Mouse (Mus musculus): ENCODE data around the gene Cryzl1.

Gene Cryzl1

DNA sequence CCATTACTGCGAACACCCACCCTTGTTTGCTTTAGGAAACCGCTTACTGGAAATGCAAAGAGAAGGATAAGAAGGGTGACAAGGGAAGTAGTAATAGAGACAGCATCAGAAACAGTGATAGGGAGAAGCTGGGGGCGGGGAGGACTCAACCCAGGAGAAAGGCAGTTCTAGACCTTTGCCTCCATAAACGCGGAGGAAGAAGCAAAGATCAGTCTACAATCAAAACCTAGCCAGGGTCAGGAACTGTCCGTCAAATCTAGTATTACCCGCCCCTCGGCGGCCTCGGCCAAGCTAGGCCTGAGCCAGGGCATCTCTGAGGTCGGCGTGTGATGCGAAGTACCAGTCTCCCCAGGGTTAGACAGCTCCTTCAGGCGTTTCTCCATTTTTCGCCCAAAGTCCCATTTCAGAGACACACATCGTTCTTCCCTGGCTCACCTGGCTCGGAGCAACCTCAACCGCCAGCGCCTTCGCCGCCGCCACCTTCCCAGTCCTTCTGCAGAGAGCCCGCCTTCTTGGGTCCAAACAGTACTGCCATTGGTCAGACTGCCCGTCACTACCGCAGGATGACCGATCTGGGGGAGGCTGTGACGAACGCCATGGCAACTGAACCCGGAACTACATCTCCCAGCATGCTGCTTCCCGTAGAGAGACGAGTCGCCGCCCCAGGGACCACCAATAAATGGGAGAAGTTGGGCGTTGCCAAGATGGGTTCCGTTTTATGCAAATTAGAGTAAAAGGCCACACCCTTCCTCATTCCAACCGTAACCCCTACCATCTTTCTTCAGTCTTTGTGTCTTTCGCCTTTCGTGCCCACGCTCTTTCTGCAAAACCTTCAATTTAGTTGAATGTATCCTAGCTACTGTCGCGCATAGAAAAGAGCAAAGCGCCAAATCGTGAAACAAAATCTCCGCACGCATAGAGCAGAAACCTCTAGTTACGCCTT, at the start of gene Cryzl1:
Cryzl1 (minus strand) TSS at position 853 of the 943 bp plus-strand sequence.
- peak; percentile 94 for DNase-seq (ENCODE audit: low read depth, low spot score)

DNA sequence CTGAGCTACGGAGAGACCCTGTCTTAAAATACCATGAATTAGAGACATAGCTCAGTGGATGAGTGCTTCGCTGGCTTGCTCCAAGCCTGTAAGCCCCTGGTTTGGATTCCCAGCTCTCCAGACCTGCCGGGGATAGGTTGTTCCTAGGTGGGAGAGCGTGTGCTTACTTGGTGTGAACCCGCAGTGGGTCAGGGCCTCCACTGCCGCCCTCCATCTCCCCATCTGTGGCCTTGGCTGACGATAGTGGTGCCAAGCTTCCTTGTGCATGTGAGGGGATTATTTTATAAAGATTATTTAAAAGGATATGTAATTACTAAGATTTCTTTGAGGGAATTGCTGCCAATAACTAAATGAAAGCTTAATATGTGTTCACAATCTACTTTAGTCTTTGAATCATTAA, 43.8 kb upstream of the Cryzl1 start:
- no peak for DNase-seq (ENCODE audit: low read depth, low spot score)

DNA sequence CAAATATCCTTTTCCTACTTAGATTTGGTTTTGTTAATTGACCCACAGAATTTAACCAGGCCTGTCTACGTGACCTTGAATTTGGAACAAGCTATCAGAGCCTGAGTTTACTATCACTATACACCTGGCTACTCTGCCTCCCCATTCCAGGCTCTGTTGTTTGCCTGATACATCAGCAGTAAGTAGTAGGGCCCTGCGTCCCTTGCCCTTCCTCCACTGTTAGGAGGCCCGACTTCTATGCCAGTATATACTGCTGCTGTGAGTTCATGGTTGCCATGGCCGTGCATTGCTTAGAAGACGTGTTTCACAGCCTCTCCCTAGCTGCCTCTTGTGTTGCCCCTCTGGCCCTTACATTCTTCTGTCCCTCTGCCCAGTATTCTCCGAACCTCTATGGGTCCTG, 42.6 kb upstream of the Cryzl1 start:
- DNase-seq (ENCODE audit: low read depth, low spot score), result no peak

DNA sequence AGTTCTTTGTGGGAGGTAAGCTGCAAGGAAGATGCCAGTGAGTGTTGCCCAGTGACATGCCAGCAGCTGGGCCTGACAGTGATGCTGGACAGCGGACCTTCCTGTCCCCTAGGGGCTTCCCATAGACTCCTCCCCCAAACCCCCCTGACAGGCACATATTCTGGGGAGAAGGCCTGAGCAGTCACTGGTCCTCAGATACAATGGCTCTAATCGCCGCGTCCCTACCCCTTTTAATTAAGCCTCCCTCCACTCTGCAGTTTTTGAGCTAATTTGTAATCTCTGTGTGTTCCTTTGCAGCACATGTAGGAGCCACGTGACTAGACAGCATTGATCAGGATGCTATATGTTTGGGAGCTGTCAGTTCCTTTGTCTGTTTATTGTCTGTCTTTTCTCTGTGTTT, 41.9 kb upstream of the Cryzl1 start:
- no peak for DNase-seq (ENCODE audit: low read depth, low spot score)

DNA sequence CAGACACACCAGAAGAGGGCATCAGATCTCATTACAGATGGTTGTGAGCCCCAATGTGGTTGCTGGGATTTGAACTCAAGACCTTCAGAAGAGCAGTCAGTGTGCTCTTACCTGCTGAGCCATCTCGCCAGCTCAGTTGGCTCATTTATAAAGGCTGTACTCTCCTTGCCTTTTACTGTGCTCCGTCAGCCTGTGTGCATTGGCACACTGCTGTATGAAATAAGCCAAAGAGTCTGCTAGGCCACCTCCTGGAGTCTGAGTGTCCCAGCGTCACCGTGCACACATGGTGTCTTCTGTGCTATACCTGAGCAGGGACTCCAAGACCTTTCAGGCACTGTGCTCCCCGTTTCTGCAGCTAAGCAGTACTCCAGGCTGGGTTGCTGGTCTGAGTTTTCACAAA, 41.1 kb upstream of the Cryzl1 start:
- no peak for DNase-seq (ENCODE audit: low read depth, low spot score)

DNA sequence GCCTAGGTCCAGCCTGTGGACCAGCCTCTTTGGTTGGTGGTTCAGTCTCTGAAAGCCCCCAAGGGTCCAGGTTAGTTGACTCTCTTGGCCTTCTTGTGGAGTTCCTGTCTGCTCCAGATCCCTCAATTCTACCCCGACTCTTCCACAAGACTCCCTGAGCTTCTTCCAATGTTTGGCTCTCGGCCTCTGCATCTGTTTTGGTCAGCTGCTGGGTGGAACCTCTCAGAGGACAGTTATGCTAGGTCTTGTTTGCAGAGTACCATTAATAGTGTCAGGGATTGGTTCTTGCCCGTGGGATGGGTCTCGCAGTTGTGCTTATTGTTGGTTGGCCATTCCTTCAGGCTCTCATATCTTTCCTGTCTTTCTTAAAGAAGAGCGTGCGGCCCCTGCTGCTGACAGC, 39.8 kb upstream of the Cryzl1 start:
- DNase-seq (ENCODE audit: low read depth, low spot score), result no peak

DNA sequence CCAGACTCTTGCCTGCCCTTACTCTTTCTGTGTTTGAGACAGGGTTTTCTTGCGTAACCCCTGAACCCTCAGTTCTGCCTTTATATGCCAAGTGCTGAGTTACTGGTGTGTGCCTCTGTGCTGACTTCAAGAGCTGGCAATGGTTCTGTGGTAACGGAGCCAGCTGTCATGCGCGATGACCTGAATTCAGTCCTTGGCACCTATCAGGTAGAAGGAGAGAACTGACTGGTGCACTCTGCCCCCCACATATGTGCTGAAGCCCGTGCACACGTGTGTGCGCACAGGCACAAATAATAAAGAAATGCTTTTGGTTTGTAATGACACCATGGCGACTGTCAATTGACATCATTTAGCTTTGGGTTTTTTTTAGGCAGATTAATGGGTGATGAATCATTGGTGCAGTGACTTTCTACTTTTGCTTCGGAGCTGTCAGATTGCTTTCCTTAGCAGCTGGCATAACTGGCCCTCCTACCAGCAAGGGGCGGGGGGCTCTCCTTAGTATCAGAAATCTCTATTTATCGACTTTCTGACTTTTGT, 38.5 kb upstream of the Cryzl1 start:
- no peak for DNase-seq (ENCODE audit: low read depth, low spot score)

DNA sequence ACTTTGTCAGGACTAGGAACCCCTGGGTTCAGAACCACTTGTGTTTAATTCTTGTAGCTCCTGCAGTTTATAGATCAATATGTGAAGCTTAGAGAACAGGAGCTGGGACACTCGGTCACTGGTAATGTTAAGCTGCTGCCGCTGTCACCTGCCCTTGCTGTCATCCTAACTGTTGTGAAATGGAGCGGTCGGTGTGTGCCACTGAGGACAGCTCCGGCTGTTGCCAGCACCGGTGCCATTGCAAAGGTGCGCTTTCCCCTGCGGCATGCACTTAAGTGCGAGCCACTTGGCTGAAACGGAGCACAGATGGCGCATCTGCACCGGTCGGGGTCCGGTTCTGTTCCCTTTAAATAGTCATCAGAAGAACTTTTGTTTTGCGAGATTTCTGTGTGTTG, 37.0 kb upstream of the Cryzl1 start:
- DNase-seq (ENCODE audit: low read depth, low spot score), result no peak

DNA sequence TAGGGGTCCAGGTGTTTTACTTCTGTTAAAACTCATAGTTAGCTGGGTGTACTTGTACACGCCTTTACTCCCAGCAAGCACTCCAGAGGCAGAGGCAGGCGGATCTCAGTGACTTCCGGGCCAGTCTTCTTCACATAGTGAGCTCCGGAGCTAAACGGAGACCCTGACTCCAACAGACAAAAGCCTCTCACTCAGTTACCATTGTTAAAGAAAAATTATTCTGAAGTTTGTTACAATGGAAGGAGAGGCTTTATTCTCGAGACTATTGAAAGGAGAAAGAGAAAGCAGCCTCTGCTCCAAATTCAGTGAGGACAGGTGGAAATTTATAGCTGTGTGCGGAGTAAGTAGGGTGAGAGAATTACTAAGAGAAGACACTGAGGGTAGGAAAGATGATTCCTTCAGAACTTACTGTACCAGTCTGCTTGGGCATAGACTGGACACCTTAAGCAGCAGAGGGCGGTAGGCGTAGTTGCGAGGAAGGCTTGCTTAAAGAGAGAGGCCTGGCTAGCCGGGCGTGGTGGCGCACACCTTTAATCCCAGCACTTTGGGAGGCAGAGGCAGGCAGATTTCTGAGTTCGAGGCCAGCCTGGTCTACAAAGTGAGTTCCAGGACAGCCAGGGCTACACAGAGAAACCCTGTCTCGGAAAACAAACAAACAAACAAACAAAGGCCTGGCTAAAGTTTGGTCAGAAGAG, 36.5 kb upstream of the Cryzl1 start:
- no peak for DNase-seq (ENCODE audit: low read depth, low spot score)

DNA sequence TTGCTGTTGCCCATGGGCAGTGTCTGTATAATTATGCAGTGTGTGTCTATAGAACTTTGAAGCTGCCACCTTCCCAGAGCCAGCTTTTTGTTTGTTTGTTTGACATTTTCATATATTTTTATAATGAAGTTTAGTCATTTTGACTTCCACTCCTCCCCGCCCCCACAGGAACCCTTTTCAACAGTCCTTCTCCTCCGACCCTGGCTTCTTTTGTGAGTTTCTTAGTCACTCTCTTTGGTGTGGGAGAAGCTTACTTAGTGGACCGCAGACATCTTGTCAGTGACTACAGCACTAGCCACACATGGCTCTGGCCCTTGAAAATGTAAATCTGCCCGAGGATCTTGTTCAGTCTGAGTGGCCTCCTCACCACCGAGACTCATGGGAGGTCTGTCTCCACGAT, 35.6 kb upstream of the Cryzl1 start:
- no peak for DNase-seq (ENCODE audit: low read depth, low spot score)

DNA sequence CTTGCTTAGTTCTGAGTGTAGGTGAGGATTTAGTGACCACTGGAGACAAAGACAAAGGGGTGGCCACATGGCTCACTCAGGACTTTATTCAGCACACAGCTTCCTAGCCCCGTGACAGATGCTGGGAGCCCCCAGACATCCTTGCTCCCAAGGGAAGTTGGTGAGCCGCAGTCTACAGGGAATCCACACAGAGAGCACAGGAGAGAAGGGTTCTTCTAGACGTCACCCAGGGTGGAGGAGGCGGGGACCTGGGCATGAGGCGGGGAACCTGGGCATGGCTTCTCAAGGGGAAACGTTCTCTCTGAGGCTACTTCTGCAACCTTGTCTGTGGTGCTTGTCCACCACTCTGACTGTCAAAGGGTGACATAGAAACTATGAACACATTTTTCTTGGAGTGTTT, 35.2 kb upstream of the Cryzl1 start:
- DNase-seq (ENCODE audit: low read depth, low spot score), result no peak

DNA sequence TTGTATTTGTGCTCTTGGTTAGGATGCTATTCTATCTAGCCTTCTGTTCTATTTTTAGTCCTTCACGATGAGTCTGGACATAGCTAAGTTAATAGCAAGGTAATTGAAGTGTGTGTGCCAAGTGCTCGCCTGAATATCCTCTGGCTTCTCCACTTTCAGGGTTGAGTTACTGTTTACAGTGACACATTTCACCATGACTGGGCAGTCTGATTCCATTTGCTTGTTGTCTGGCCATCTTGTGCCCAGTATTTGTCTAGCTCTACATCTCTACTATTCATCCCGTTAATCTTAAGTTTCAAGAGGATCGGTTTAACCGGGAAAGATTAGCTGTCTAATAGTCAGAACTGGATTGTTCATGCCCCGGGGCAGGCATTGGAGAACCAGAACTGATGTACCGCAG, 33.7 kb upstream of the Cryzl1 start:
- no peak for DNase-seq (ENCODE audit: low read depth, low spot score)

DNA sequence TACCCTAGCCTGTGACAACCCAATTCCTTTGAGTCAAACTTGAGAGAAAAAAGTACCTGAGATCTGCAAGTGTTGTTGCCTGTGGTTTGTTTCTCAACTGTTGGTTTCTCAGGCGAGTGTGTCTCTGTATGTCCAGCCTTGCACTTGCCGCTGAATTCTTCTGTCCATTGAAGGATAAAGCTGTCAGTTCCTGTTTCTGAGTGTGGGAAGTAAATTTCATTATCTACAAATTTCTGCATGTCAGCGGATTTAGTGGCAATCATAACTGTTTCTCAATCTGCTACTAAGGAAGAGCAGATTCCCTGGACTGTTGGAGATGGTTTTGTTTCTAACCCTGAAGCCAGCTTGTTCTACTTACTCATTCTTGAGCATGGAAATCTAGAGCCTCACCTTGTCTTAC, 33.0 kb upstream of the Cryzl1 start:
- DNase-seq (ENCODE audit: low read depth, low spot score), result no peak

DNA sequence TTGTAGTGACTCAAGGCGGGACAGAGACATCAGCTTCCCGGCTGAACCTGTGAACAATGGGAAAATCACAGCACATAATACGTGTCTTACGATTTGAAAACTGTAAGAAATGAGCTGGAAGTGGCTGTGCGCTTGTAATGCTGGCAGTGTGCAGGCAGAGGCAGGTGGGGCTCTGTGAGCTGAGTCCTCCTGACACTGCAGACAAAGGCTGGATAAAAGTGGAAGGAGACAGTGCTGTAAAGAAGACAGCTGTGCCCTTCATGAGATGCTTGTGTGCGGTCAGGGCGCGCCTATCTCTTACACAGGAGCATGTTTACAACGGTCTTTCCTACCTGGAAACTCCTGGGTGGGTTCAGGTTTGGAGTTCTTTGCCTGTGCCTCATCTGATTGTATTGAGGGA, 32.4 kb upstream of the Cryzl1 start:
- no peak for DNase-seq (ENCODE audit: low read depth, low spot score)

DNA sequence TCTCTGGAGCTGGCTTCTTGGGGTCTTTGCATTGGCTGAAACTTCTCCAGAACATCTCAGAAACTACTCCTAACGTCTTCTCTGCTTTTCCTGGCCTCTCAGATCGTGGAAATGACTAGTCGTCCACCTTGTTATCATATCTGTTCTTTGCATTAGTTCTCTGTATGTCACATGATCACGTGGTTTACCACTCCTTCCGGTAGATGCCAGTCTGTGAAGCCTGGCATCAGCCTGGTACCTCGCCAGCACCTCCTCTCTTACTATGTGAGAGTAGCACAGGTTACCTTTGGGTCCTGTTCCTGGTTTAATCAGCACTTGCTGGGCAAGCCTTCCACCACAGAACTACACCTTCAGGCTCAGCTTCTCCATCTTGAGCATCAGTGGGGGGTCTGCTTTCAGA, 26.2 kb upstream of the Cryzl1 start:
- no peak for DNase-seq (ENCODE audit: low read depth, low spot score)

DNA sequence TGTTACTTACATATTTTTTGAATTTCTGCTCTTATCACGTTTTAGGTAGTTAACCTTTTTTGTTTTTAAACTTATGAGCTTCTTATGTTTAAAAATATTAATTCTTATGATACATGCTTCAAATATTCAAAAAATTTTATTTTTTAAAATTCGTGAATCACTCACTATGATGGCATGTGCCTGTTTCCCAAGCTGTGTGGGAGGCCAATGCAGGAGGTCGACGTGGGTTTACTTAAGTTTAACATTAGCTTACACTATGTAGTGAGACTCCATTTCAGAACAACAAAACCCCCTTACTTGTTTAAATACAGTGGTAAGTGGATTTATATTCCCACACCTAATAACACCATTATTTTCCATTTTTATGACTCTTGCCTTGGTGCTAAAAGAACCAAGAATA, 24.8 kb upstream of the Cryzl1 start:
- DNase-seq (ENCODE audit: low read depth, low spot score), result no peak

DNA sequence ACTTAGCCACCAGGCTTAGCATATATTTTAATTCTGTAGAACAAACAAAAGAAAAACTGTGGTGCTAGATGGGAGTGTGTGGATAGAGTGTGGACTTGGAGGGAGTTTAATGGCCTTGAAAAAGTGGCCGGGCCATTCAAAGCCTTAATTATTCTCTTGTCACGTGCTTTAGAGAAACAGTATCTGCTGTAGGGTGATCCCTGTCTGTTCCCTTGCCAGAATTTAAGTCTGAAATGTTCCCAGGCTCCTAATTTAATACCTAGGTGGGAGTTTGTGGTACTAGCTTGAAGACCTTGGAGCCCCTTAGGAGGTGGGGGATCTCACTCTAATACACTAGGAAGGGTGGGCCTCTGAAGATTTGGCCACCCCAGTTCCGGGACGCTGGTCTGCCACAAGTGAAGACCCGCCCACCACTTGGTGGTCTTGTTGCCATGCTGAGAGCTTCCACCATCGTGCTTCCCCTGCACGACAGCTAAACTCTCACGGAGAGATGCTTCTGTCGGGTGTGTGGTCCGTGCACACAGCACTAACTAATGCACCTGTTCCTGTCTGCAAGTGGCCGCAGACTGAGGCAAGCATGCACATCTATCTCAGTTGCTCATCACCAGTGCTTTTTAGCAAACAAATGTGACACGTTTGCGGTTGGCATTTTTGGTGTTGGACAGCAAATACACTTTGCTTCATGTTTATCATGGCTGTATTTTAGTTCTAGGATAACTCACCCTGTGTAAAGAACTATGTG, 23.0 kb upstream of the Cryzl1 start:
- no peak for DNase-seq (ENCODE audit: low read depth, low spot score)

DNA sequence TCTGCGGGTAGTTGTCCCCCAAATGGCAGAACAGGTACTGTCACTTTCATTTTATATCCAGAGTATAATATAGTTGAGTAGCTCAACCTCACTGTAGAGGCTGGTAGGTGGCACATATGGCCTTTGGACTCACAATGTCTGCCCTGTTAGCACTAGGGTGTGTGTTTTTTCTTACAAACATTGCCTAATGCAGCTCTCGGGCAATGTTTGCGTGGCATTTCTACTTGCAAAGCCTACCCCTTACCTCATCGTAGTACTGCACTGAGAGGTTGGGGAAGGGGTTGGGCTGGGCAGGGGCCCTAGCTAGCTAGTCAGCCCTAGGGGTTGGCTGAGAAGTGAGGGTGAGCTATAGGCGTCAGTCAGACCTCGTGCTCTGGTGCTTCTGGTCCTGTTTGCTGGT, 18.8 kb upstream of the Cryzl1 start:
- DNase-seq (ENCODE audit: low read depth, low spot score), result no peak

DNA sequence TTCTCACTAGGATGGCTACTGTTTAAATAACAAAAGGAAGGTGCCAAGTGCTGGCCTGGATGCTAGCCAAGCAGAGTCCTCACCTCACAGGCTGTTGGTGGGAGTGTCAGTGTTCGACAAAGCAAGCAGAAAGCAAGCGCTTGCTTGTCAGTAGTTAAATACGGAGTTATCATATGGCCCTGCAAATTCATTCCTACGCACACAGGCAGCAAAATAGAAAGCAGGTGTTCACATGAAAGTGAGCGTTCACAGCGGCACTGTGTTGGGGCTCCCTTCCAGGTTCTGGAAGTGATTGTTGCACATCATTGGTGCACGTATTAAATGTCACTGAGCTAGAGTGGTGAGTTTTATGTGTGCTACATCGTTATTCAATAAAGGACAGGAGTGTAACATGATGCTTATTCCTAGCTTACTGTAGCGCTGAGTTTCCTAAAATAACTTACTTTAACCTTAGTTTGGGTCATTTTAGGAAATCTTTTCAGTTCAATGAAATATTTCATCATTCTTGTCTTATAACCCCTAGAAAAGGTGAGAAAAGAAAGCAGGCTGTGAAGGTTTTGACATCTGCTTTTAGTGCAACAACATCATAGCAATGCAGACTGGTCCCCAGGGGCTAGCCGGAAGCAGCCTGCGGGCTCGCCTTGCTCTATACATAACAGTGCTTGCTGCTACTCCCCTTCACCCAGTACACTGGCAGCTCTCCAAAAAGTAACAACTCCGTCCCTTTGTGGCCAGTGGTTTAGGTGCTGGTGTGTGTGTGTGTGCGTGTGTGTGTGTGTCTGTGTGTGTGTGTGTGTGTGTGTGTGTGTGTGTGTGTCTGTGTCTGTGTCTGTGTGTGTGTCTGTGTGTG, 17.6 kb upstream of the Cryzl1 start:
- no peak for DNase-seq (ENCODE audit: low read depth, low spot score)

DNA sequence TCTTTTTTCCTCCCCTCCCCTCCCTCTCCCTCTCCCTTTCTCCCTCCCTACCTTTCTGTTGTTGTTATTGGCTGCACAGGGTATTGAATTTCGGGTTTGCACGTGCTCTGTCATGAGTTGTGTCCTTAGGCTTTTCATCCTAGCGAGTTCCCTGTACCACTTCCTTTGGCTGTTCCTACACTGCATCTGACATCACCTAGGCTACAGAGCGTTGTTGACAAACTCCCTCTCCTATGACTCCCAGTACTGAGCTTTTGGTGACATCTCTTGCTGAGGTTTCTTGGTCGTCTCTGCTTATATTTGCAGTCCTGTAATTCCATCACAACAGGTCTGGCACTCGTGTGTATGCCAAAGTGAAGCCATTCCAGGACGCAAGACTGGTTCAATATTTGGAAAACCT, 14.3 kb upstream of the Cryzl1 start:
- no peak for DNase-seq (ENCODE audit: low read depth, low spot score)

DNA sequence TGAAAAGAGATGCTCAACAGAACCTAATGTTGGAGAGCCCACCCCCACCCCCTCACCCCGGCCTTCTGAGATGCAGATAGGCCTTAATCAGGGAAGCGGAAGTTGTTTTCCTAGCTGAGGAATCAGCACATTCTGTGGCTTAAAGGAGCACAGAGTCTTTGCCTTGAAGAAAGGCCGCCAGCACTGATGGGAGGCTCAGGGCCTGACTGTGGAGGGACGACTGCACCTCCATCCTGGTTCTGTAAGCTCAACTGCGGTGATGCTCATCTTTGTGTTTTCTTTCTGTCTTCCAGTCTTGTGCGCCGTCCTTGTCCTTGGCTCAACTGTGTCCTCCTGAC, 12.1 kb upstream of the Cryzl1 start:
- no peak for DNase-seq (ENCODE audit: low read depth, low spot score)
